Mouse (Mus musculus): Measurements from ENCODE around the gene Hoxd11. TPM values are rescaled to one million over a fixed set of nuclear protein-coding genes. Genes with fewer than 3 reads are reported as not detected.

Gene Hoxd11
- polyA plus RNA-seq (2012; rRNA removed), result not detected in 2 replicates

DNA sequence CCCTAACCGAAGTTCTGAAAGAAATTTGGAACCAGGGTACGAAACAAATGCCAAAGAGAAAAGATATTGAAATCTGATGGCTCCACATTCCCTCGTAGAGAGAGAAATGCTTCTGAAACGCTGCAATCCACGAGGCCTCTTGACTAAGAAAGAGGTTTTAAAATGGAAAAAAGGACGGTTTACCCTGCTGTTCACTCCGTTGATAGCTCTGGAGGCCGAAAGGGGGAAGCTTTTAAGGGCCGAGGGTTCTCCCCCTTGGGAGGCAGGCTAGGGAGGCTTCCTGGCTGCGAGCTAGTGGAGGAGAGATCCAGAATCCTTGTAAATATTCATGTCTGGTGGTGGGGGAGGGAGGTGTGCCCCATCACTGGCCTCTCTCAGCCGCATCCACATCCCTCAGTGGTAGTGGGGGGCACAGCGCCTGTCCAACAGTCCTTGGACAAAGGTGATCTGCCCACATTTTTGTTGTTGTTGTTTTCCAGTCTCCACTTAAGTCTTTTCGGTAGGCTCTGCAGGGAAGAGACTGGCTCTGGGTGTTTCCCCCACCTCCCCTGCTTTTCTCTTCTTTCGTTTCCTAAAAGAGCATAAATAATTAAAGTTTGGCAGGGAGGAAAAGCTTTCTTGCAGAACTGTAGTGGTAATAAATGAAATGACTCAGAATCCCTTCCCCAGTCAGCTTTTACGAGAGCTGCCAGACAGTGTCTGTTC is at the start of gene Hoxd11:
Gene Hoxd11, plus strand, starts transcription at position 667 of the 705 bp plus-strand sequence.
- DNase-seq (ENCODE audit: low read depth in 1 of 2, low spot score in 2 of 2), result no peak
- no peak within 1 kb of the TSS for H3K4me3 ChIP-seq (ENCODE audit: extremely low read depth, insufficient read depth, insufficient read length)

DNA sequence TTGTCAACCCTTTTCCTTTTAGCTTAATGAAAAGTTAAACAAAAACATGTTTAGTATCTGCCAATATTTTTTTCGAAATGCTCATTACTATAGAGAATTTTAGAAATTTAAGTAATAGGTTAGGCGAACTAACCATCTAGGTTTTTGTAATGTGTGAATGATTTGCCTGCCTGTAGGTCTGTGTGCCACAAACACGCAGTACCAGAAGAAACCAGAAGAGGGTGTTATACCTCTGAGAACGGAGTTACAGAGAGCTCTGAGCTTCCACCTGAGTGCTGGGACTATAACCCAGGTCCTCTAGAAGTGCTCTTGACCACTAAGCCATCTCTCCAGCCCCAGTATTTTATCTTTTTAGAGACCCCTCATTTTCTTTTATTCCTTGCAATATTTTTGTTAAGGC is 43.9 kb upstream of the Hoxd11 start:
- no peak for DNase-seq (ENCODE audit: low read depth in 1 of 2, low spot score in 2 of 2)
- Histone ChIP-seq H3K27ac (ENCODE audit: insufficient read depth, low read length) (no peak overlapping the region), H3K4me3 (ENCODE audit: extremely low read depth, insufficient read depth, insufficient read length) (no peak overlapping the region), H3K4me1 (ENCODE audit: control insufficient read depth, insufficient read depth, insufficient read length) (no peaks in the 10 kb centered on the region), H3K36me3 (ENCODE audit: control insufficient read depth, insufficient read depth, low read length) (no peaks in the 10 kb centered on the region), H3K27me3 (ENCODE audit: control insufficient read depth, insufficient read depth, low read length) (no peaks in the 10 kb centered on the region)
- WGBS, result 81% methylated on average over 4 of the region's 4 CpGs
- no peak for TF ChIP-seq POLR2A (IDR thresholded peaks at IDR 0.05; ENCODE audit: low read depth, low read length)
- no peak for TF ChIP-seq CTCF (IDR thresholded peaks at IDR 0.05; ENCODE audit: extremely low read depth, insufficient read depth, insufficient read length, insufficient replicate concordance)

More for the DNA sequence above, at the start of gene Hoxd11:
- no peak for TF ChIP-seq POLR2A (IDR thresholded peaks at IDR 0.05; ENCODE audit: low read depth, low read length)
- no peak for TF ChIP-seq CTCF (IDR thresholded peaks at IDR 0.05; ENCODE audit: extremely low read depth, insufficient read depth, insufficient read length, insufficient replicate concordance)
- WGBS, result 4% methylated on average over 15 of the region's 15 CpGs
- Histone ChIP-seq H3K4me1 (ENCODE audit: control insufficient read depth, insufficient read depth, insufficient read length) (peaks cover 5% of the 10 kb centered on the region), H3K36me3 (ENCODE audit: control insufficient read depth, insufficient read depth, low read length) (no peaks in the 10 kb centered on the region), H3K27ac (ENCODE audit: insufficient read depth, low read length) (no peak within 1 kb of the TSS), H3K27me3 (ENCODE audit: control insufficient read depth, insufficient read depth, low read length) (peaks cover 48% of the 10 kb centered on the region)

DNA sequence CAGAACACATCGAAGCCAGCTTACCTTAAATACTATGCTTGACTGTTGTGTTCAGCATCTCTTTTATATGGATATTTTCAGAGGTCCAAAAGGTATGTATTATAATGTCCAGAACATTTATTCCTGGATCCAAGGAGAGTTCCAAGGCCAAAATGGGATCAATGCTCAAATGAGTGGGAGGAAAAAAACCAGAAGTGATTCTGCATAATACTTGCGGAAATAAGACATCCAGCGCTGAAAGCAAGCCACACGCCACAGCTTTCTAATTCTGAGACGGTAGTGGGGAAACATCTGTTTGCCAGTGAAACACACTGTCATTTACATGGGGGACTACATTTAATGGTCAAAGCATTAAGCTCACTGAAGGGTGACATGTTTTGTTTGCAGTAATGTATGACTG is 36.9 kb upstream of the Hoxd11 start:
- TF ChIP-seq POLR2A (IDR thresholded peaks at IDR 0.05; ENCODE audit: low read depth, low read length) (no peak), CTCF (IDR thresholded peaks at IDR 0.05; ENCODE audit: extremely low read depth, insufficient read depth, insufficient read length, insufficient replicate concordance) (no peak)
- Histone ChIP-seq H3K27me3 (ENCODE audit: control insufficient read depth, insufficient read depth, low read length) (no peaks in the 10 kb centered on the region), H3K27ac (ENCODE audit: insufficient read depth, low read length) (no peak overlapping the region), H3K4me3 (ENCODE audit: extremely low read depth, insufficient read depth, insufficient read length) (no peak overlapping the region), H3K36me3 (ENCODE audit: control insufficient read depth, insufficient read depth, low read length) (no peaks in the 10 kb centered on the region), H3K4me1 (ENCODE audit: control insufficient read depth, insufficient read depth, insufficient read length) (no peaks in the 10 kb centered on the region)
- no peak for DNase-seq (ENCODE audit: low read depth in 1 of 2, low spot score in 2 of 2)
- WGBS, result 11% methylated on average over 5 of the region's 5 CpGs

DNA sequence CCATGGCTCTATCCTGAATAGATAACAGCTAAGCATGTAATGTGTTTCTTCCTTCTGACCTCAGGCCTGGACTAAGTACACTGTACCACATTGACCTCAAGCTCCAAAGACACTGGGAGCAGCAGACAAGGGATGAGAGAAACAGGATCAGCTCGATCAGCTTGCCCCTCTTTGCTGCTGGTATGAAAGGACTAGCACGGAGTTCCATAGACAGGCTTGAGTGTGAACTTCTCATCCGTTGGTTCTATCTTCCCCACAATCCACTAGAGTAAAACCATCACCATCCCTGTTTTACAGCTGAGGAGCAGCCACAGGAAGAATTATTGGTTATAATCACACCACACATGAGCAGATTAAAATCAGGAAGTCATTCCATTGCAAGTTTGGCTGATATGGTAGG is 33.7 kb upstream of the Hoxd11 start:
- WGBS, result 82% methylated on average over 3 of the region's 3 CpGs
- H3K27me3 ChIP-seq (ENCODE audit: control insufficient read depth, insufficient read depth, low read length), result peaks cover 8% of the 10 kb centered on the region

DNA sequence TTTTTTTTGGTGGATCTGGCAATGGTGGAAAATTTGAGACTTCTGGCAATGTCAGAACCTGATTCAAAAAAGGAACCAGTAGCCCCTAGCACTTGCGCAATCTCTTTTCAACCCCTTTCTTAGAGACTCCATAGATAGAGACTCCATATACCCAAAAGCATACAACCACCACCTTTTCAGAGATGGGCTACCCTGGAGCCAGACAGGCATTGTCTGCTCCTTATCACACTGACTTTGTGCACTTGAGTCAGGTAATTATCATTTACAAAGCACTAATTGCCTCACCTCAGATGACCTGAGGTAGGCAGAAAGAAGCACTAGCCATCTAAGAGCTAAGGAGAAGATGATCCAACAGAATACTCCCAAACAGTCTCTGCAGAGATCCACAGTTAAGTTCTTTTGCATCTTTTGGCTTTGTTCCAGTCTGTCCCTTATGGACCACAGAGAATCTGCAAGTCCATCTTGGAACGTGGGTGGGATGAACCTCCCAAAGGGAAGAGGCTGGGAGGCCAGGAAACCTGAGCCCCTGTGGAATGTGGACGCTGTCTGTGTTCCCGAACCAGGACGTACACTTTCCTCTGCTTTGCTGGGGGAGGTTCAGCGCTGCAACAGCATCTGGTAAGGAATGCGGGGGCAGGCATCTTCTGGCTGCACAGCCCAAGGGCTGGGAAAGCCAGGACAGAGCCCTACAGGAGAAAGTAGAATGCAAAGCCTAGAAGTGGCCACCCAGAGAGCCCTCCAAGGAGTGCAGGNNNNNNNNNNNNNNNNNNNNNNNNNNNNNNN is 32.1 kb upstream of the Hoxd11 start:
- H3K27me3 ChIP-seq (ENCODE audit: control insufficient read depth, insufficient read depth, low read length), result peaks cover 8% of the 10 kb centered on the region
- no peak overlapping the region for H3K4me3 ChIP-seq (ENCODE audit: extremely low read depth, insufficient read depth, insufficient read length)
- 27% methylated on average over 7 of the region's 7 CpGs for WGBS
- H3K4me1 ChIP-seq (ENCODE audit: control insufficient read depth, insufficient read depth, insufficient read length), result no peaks in the 10 kb centered on the region
- TF ChIP-seq CTCF (IDR thresholded peaks at IDR 0.05; ENCODE audit: extremely low read depth, insufficient read depth, insufficient read length, insufficient replicate concordance) (no peak), POLR2A (IDR thresholded peaks at IDR 0.05; ENCODE audit: low read depth, low read length) (no peak)
- no peak overlapping the region for H3K27ac ChIP-seq (ENCODE audit: insufficient read depth, low read length)
- no peaks in the 10 kb centered on the region for H3K36me3 ChIP-seq (ENCODE audit: control insufficient read depth, insufficient read depth, low read length)
- DNase-seq (ENCODE audit: low read depth in 1 of 2, low spot score in 2 of 2), result no peak

More for the DNA sequence above, 33.7 kb upstream of the Hoxd11 start:
- Histone ChIP-seq H3K36me3 (ENCODE audit: control insufficient read depth, insufficient read depth, low read length) (no peaks in the 10 kb centered on the region), H3K27ac (ENCODE audit: insufficient read depth, low read length) (no peak overlapping the region), H3K4me1 (ENCODE audit: control insufficient read depth, insufficient read depth, insufficient read length) (no peaks in the 10 kb centered on the region), H3K4me3 (ENCODE audit: extremely low read depth, insufficient read depth, insufficient read length) (no peak overlapping the region)
- DNase-seq (ENCODE audit: low read depth in 1 of 2, low spot score in 2 of 2), result no peak
- TF ChIP-seq CTCF (IDR thresholded peaks at IDR 0.05; ENCODE audit: extremely low read depth, insufficient read depth, insufficient read length, insufficient replicate concordance), result no peak
- TF ChIP-seq POLR2A (IDR thresholded peaks at IDR 0.05; ENCODE audit: low read depth, low read length), result no peak

DNA sequence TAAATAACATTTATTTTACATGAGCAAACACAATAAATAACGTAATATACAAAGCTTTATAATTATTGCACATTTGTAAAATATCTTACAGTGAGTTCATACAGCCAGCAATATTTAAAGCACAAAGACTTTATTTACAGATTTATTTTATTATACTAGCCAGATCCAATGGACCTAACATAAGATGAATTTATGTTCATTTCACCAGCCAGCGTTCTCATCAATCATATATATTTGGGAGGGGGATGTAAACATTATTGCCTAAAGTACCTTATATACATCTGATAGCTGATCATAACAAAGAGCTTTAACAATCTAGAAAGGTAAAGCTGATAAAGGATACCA is 26.4 kb upstream of the Hoxd11 start:
- no peak overlapping the region for H3K27ac ChIP-seq (ENCODE audit: insufficient read depth, low read length)
- no peak overlapping the region for H3K4me3 ChIP-seq (ENCODE audit: extremely low read depth, insufficient read depth, insufficient read length)
- 46% methylated on average over 2 of the region's 2 CpGs for WGBS
- no peak for TF ChIP-seq CTCF (IDR thresholded peaks at IDR 0.05; ENCODE audit: extremely low read depth, insufficient read depth, insufficient read length, insufficient replicate concordance)
- no peak for TF ChIP-seq POLR2A (IDR thresholded peaks at IDR 0.05; ENCODE audit: low read depth, low read length)
- no peaks in the 10 kb centered on the region for H3K36me3 ChIP-seq (ENCODE audit: control insufficient read depth, insufficient read depth, low read length)
- H3K4me1 ChIP-seq (ENCODE audit: control insufficient read depth, insufficient read depth, insufficient read length), result peaks cover 9% of the 10 kb centered on the region
- DNase-seq (ENCODE audit: low read depth in 1 of 2, low spot score in 2 of 2), result no peak
- H3K27me3 ChIP-seq (ENCODE audit: control insufficient read depth, insufficient read depth, low read length), result peaks cover 39% of the 10 kb centered on the region
